Mouse (Mus musculus): ENCODE data around the gene Ifnl3.

DNA sequence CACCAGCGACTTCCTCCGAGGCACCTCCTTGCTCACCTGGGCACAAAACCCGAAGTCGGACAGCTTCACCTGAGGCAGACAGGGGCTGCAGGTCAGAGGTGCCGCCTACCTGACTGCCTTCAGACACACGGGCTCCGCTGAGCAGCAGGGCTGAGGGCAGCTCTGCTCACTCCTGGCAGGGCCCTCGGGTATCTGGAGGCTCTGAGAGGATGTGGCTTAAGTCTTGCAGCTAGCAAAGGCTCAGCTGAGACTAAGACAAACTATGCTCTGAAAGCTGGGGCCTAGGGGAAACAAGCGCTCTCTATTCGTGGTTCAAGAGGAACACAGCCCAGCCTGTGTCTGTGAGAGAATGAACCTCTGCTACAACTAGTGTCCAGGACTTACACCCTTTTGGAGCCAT lies 38.2 kb downstream of the Ifnl3 start:
- TF ChIP-seq CTCF (conservative IDR thresholded peaks at IDR 0.05; ENCODE audit: low read length) (no peak), NANOG (IDR thresholded peaks at IDR 0.05; ENCODE audit: borderline replicate concordance, low read length) (no peak)

All from E14TG2a.4 (cell line).